35 mouse cellular contexts compared by ENCODE assay signal in genomic region chr2:131801212-131801611, GRCm38 (mm10). TPM values are rescaled to one million over a fixed set of nuclear protein-coding genes. Genes with fewer than 3 reads are reported as not detected.
"Had no signal": no experiment of that assay in that cellular context is flagged by ENCODE, and none has a peak within 500 bp of the region (broad histone marks: within the 10 kb centered on the region; RNA-seq: fewer than 3 reads in every experiment).

No protein-coding gene starts in this region.

- H3K4me1 ChIP-seq: heart, embryonic 13.5 days; heart, embryonic 15.5 days; hindbrain, embryonic 13.5 days; hindbrain, embryonic 15.5 days; kidney, embryonic 15.5 days; limb, embryonic 13.5 days; limb, embryonic 15.5 days; liver, embryonic 12.5 days had no signal

- H3K27me3 ChIP-seq: heart, embryonic 13.5 days; heart, embryonic 15.5 days; hindbrain, embryonic 13.5 days; hindbrain, embryonic 15.5 days; kidney, embryonic 15.5 days; limb, embryonic 13.5 days; limb, embryonic 15.5 days; liver, embryonic 12.5 days had no signal

- ATAC-seq: hindbrain, postnatal 0 days; intestine, embryonic 16.5 days; liver, embryonic 12.5 days had no signal

- H3K27ac ChIP-seq: heart, adult 2 months; heart, embryonic 13.5 days; heart, embryonic 15.5 days; hindbrain, embryonic 13.5 days; hindbrain, embryonic 15.5 days; hindbrain, postnatal 0 days; kidney, embryonic 15.5 days; kidney, postnatal 0 days; limb, embryonic 13.5 days; limb, embryonic 15.5 days; liver, embryonic 12.5 days; liver, embryonic 14.5 days had no signal

- H3K9me3 ChIP-seq: heart, embryonic 13.5 days; heart, embryonic 15.5 days; hindbrain, embryonic 13.5 days; hindbrain, embryonic 15.5 days; kidney, embryonic 15.5 days; limb, embryonic 13.5 days; limb, embryonic 15.5 days; liver, embryonic 12.5 days had no signal

- H3K4me3 ChIP-seq: heart, adult 2 months; heart, embryonic 13.5 days; heart, embryonic 15.5 days; hindbrain, embryonic 13.5 days; hindbrain, embryonic 15.5 days; kidney, embryonic 15.5 days; limb, embryonic 13.5 days; limb, embryonic 15.5 days; liver, embryonic 12.5 days had no signal

- H3K36me3 ChIP-seq: heart, embryonic 13.5 days; heart, embryonic 15.5 days; hindbrain, embryonic 13.5 days; hindbrain, embryonic 15.5 days; kidney, embryonic 15.5 days; limb, embryonic 13.5 days; limb, embryonic 15.5 days; liver, embryonic 12.5 days had no signal

- DNase-seq: gastrocnemius, postnatal 14 days; gastrocnemius, postnatal 36 days; heart, adult 11 months; heart, adult 2 months; heart, postnatal 14 days; heart, postnatal 36 days; kidney, adult 11 months; kidney, adult 2 months; kidney, adult 9 months; kidney, postnatal 14 days; kidney, postnatal 36 days; layer of hippocampus, adult 9-11 months; layer of hippocampus, postnatal 36 days; left cerebral cortex, postnatal 4 days had no signal

RNA-seq across cellular contexts. Expression of gene Erv3, which starts 58.3 kb away (rescaled TPM):
- total RNA-seq: gastrocnemius, adult 18-20 months; gastrocnemius, adult 8-10 months; gastrocnemius, postnatal 14 days; gastrocnemius, postnatal 36 days; heart, adult 2 months; heart, postnatal 14 days; heart, postnatal 36 days; hematopoietic stem cell, adult 5-6 weeks; hindbrain, postnatal 0 days; left cerebral cortex, postnatal 4 days; liver, adult 2 months had no signal
- polyA plus RNA-seq: heart, adult 2 months; heart, embryonic 11.5 days; heart, embryonic 13.5 days; heart, embryonic 15.5 days; heart, postnatal 0 days; hindbrain, embryonic 11.5 days; hindbrain, embryonic 13.5 days; hindbrain, embryonic 15.5 days; intestine, embryonic 14.5 days; intestine, embryonic 16.5 days; kidney, adult 2 months; kidney, embryonic 15.5 days; kidney, postnatal 0 days; large intestine, adult 2 months; limb, embryonic 13.5 days; limb, embryonic 15.5 days; liver, adult 2 months; liver, embryonic 12.5 days had no signal
